Mouse (Mus musculus) R1 (cell line): ENCODE results near the gene Tnfrsf25.

Experiments
- DNase-seq: peaks from one replicate; pipeline ENCODE4 v3.0.0-alpha.2; 2018; ENCODE audit warnings: low read depth, low spot score

Tnfrsf25 gene

GRCm38 (mm10) chr4:152115921-152116612 lies at the start of gene Tnfrsf25:
Tnfrsf25 (plus strand) TSS chr4:152115934.
- peak; percentile 67 for DNase-seq

GRCm38 (mm10) chr4:152067280-152067679 lies 48.5 kb upstream of the Tnfrsf25 start:
- DNase-seq: no peak

- DNase-seq: no peak
Observed at GRCm38 (mm10) chr4:152068166-152068724, 47.5 kb upstream of the Tnfrsf25 start.

GRCm38 (mm10) chr4:152069245-152069644 lies 46.5 kb upstream of the Tnfrsf25 start:
- DNase-seq: no peak

- no peak for DNase-seq
Observed at GRCm38 (mm10) chr4:152070494-152071396, 45.0 kb upstream of the Tnfrsf25 start.

GRCm38 (mm10) chr4:152072121-152072601 lies 43.6 kb upstream of the Tnfrsf25 start, which contains the start of gene Plekhg5:
Plekhg5 (plus strand) TSS chr4:152072498.
- DNase-seq: peak; percentile 69

- DNase-seq: no peak
Observed at GRCm38 (mm10) chr4:152072655-152073054, 43.1 kb upstream of the Tnfrsf25 start.

GRCm38 (mm10) chr4:152073715-152074114 lies 42.0 kb upstream of the Tnfrsf25 start:
- DNase-seq: no peak

- peak; percentile 66 for DNase-seq
Observed at GRCm38 (mm10) chr4:152074548-152074947, 41.2 kb upstream of the Tnfrsf25 start.

GRCm38 (mm10) chr4:152077191-152077590 lies 38.5 kb upstream of the Tnfrsf25 start:
- DNase-seq: no peak

GRCm38 (mm10) chr4:152078105-152078530 lies 37.6 kb upstream of the Tnfrsf25 start:
- DNase-seq: no peak

- DNase-seq: peak; percentile 82
Observed at GRCm38 (mm10) chr4:152079261-152079660, 36.5 kb upstream of the Tnfrsf25 start.

- DNase-seq: no peak
Observed at GRCm38 (mm10) chr4:152079931-152080330, 35.8 kb upstream of the Tnfrsf25 start.

GRCm38 (mm10) chr4:152083611-152084220 lies 32.0 kb upstream of the Tnfrsf25 start:
- no peak for DNase-seq

- no peak for DNase-seq
Observed at GRCm38 (mm10) chr4:152084616-152085015, 31.1 kb upstream of the Tnfrsf25 start.

GRCm38 (mm10) chr4:152086505-152087210 lies 29.1 kb upstream of the Tnfrsf25 start:
- DNase-seq: peak; percentile 44

- no peak for DNase-seq
Observed at GRCm38 (mm10) chr4:152087211-152088081, 28.3 kb upstream of the Tnfrsf25 start.

GRCm38 (mm10) chr4:152088133-152088532 lies 27.6 kb upstream of the Tnfrsf25 start:
- peak; percentile 81 for DNase-seq

- DNase-seq: no peak
Observed at GRCm38 (mm10) chr4:152088556-152089120, 27.1 kb upstream of the Tnfrsf25 start.

- DNase-seq: no peak
Observed at GRCm38 (mm10) chr4:152090191-152090590, 25.5 kb upstream of the Tnfrsf25 start.
